In genomic region chr19:6117986-6118676, GRCm38 (mm10) we compare ENCODE assay signal across 8 mouse cellular contexts. TPM values are rescaled to one million over a fixed set of nuclear protein-coding genes. Genes with fewer than 3 reads are reported as not detected.
DNase-seq lines count a peak whose midpoint lies in the region; ATAC-seq lines count a peak whose summit lies in the region.

Gene Sac3d1 (minus strand): TSS chr19:6118650.

- ATAC-seq in hindbrain, embryonic 15.5 days (ENCODE audit: low FRiP score, low read depth): peak; percentile 93

- H3K27me3 ChIP-seq in hindbrain, embryonic 15.5 days: no peaks in the 10 kb centered on the region

- H3K4me1 ChIP-seq in hindbrain, embryonic 15.5 days (replicated peaks): peaks cover 26% of the 10 kb centered on the region

- H3K36me3 ChIP-seq in hindbrain, embryonic 15.5 days: peaks cover 25% of the 10 kb centered on the region

- H3K4me3 ChIP-seq in hindbrain, embryonic 15.5 days: peak within 1 kb of the TSS; percentile 87

- WGBS in hindbrain, embryonic 15.5 days: under 1% methylated on average over 77 of the region's 77 CpGs

- no peaks in the 10 kb centered on the region for H3K9me3 ChIP-seq in hindbrain, embryonic 15.5 days

- peak within 1 kb of the TSS; percentile 83 for H3K4me2 ChIP-seq in hindbrain, embryonic 15.5 days

- peak; percentile 82 for DNase-seq in WW6 (ENCODE audit: low read depth, low spot score)
- DNase-seq in cerebellum, postnatal 36 days: peak; percentile 85 to 89
- peak; percentile 90 to 93 for DNase-seq in frontal cortex, postnatal 36 days (ENCODE audit: low spot score in 2 of 2)
- peak; percentile 84 for DNase-seq in left cerebral cortex, adult 11 months (ENCODE audit: low spot score)
- DNase-seq in lung, postnatal 4 days: peak; percentile 91 to 92
- DNase-seq in retina, postnatal 7 days (ENCODE audit: low read depth, low spot score): peak; percentile 82
- DNase-seq in urinary bladder, postnatal 14 days (ENCODE audit: low spot score): peak; percentile 88

- H3K9ac ChIP-seq in hindbrain, embryonic 15.5 days: peak within 1 kb of the TSS; percentile 74

- H3K27ac ChIP-seq in hindbrain, embryonic 15.5 days (replicated peaks): peak within 1 kb of the TSS; percentile 92

RNA-seq across cellular contexts. Expression of gene Sac3d1, which starts in this region (rescaled TPM):
- 50.2 and 57.5 TPM in 2 replicates for polyA plus RNA-seq in hindbrain, embryonic 15.5 days (2015; fragmentation: Nextera tagmentation; extraction: Ambion mirVana)

Comparison
In these comparisons a context has a peak if more than half of its experiments do, and no peak if none do; other contexts are left out.
1. Peak in every context shown above with its lines: DNase-seq, ATAC-seq, H3K4me3 ChIP-seq and H3K27ac ChIP-seq.